Mouse (Mus musculus) spleen, adult 2 months (tissue): Measurements from ENCODE around the gene Zfand2a. TPM values are rescaled to one million over a fixed set of nuclear protein-coding genes. Genes with fewer than 3 reads are reported as not detected.

Source experiments
- DNase-seq, 2 experiments: peaks; one replicate each; pipeline versions ENCODE4 v3.0.0 to v3.0.0-alpha.2; 2012 to 2021; ENCODE audit warnings: low spot score in 2 of 2, low read depth in 1 of 2
- H3K27ac ChIP-seq: fragments of 200-500 bp; 2 replicates; pipeline ENCODE4 v1.5.1; 2012; ENCODE audit warnings: low read length, inconsistent platforms; ENCODE audit not compliant: insufficient read depth
- H3K27me3 ChIP-seq: fragments of 200-500 bp; 2 replicates; pipeline ENCODE4 v1.6.1; 2012; ENCODE audit warnings: mild to moderate bottlenecking, moderate library complexity, low read length, inconsistent platforms; ENCODE audit not compliant: control insufficient read depth, insufficient read depth
- H3K36me3 ChIP-seq: fragments of 200-500 bp; 2 replicates; pipeline ENCODE4 v1.6.1; 2012; ENCODE audit warnings: mild to moderate bottlenecking, low read length, inconsistent platforms; ENCODE audit not compliant: control insufficient read depth, insufficient read depth
- H3K4me1 ChIP-seq: fragments of 200-500 bp; 2 replicates; pipeline ENCODE4 v1.6.1; 2011; ENCODE audit warnings: inconsistent platforms; ENCODE audit not compliant: control insufficient read depth, insufficient read depth, insufficient read length
- H3K4me3 ChIP-seq: fragments of 200-500 bp; 2 replicates; pipeline ENCODE4 v1.5.1; 2011; ENCODE audit warnings: mild to moderate bottlenecking, inconsistent platforms; ENCODE audit not compliant: insufficient read depth, insufficient read length; ENCODE audit errors: extremely low read depth
- CTCF ChIP-seq: fragments of 200-500 bp; IDR thresholded peaks from 2 replicates; pipeline ENCODE4 v1.5.1; 2011; ENCODE audit warnings: mild to moderate bottlenecking, inconsistent platforms; ENCODE audit not compliant: insufficient read depth, insufficient read length, insufficient replicate concordance; ENCODE audit errors: extremely low read depth
- POLR2A ChIP-seq: fragments of 200-500 bp; IDR thresholded peaks from 2 replicates; pipeline ENCODE4 v1.6.1; 2011; ENCODE audit warnings: low read depth, low read length, inconsistent platforms
- WGBS: fragments of 180-500 bp; shearing (Covaris S2); methylation state at CpG from one replicate; pipeline ENCODE4 v1.1.7; 2018; 5-methylcytosine and 5-hydroxymethylcytosine counted together
- polyA plus RNA-seq: library from polyadenylated mRNA; depleted of rRNA; stranded (reverse); fragments of >200 nt; gene quantifications from 2 replicates; pipeline ENCODE4 v1.2.3, GENCODE M21; 2012

The Zfand2a gene
- polyA plus RNA-seq, 1 experiment: 7.5 TPM

DNA sequence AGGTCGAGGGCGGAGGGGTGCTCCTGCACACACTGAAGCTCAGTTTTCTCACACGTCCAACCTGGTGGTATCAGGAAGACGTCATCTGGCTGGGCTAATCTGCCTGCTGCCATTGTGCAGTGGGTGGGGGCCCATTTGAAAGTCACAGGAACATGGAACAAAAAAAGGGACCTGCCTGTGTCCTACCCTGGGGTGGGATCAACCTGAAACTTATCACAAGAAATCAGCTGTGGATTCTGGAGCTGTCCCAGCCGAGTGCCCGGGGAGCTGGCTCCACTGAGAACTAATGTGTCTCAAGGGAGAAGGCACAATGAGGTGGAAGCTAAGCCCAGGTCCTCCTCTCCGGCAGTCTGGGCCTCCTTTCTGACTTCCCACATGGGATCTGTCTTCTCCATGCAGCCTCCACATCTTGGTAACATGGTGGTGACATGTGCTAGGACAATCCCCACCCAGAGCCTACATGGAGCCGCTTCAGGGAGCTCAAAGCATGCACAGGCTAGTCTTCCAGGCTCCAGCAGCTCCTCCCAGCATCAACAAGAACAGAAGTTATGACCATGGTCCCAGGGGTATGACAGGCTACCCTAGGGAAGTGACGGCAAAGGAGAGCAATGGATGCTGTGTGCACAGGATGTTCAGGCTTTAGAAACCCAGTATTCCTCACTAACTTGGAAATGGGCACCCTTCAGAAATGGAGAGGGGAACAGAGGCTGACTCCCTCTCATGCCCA lies 50.3 kb downstream of the Zfand2a start:
- WGBS: 86% methylated on average over 9 of the region's 9 CpGs
- no peaks in the 10 kb centered on the region for H3K4me1 ChIP-seq
- TF ChIP-seq POLR2A (no peak), CTCF (no peak)

DNA sequence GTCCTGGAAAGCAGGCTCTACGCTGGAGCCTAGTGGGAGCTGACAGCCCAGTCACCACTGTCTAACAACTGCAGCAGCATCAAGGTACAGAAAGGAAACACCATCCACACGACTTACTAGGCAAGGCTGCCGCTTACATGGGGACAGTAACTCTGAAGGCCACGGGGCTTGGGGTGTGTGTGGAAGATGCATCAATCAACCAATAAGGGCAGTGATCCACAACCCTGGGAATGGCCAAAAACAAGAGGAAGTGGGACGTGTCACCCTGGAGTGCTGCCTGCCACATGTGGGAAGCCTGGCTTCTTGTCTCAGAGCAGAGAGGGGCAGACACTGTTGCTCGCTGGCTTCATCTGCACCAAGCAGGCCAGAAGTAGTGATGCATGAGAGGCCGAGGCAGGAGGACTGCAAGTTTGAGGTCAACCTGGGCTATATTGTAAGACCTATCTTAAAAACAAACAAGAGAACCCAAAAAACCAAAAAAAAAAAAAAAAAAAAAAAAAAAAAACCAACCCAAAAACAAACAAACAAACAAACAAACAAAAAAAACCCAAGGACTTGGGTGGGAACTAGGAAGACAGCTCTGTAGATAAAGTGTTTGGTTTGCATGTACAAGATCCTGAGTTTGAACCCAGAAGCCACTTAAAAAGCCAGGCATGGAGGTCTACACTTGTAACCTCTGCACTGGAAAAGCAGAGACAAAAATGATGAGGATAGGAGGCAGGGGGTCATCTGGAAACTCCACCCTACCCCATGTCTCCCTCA lies 51.4 kb downstream of the Zfand2a start:
- Histone ChIP-seq H3K27me3 (no peaks in the 10 kb centered on the region), H3K36me3 (no peaks in the 10 kb centered on the region), H3K27ac (no peak overlapping the region), H3K4me3 (no peak overlapping the region), H3K4me1 (no peaks in the 10 kb centered on the region)
- no peak for DNase-seq
- TF ChIP-seq CTCF (no peak), POLR2A (no peak)
- WGBS: 85% methylated on average over 7 of the region's 7 CpGs

More for the DNA sequence above, 50.3 kb downstream of the Zfand2a start:
- Histone ChIP-seq H3K36me3 (no peaks in the 10 kb centered on the region), H3K27ac (no peak overlapping the region), H3K27me3 (no peaks in the 10 kb centered on the region), H3K4me3 (no peak overlapping the region)
- no peak for DNase-seq

DNA sequence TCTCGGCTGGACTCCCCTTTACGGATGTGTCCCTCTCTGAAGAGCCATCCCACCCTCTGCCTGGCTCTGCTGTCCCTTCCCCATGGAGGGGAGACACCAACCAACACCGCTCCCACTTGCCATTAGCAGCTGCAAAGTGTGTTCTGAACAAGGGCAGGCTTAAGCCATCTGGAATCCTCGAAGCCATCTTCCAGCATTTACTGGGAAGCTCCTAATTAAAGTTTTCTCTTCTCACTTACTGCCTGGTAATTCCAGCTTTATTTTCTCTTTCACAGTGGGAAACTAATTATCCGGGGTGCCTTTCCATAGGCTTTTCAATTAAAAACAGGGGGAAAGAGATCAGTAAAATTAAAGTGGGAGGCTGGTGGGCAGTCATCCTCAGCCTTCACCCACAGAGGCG lies 52.0 kb downstream of the Zfand2a start:
- no peak for DNase-seq
- no peaks in the 10 kb centered on the region for H3K4me1 ChIP-seq
- no peaks in the 10 kb centered on the region for H3K27me3 ChIP-seq
- H3K36me3 ChIP-seq: no peaks in the 10 kb centered on the region
- TF ChIP-seq CTCF (no peak), POLR2A (no peak)
- no peak overlapping the region for H3K27ac ChIP-seq
- WGBS: 93% methylated on average over 6 of the region's 6 CpGs
- H3K4me3 ChIP-seq: no peak overlapping the region

DNA sequence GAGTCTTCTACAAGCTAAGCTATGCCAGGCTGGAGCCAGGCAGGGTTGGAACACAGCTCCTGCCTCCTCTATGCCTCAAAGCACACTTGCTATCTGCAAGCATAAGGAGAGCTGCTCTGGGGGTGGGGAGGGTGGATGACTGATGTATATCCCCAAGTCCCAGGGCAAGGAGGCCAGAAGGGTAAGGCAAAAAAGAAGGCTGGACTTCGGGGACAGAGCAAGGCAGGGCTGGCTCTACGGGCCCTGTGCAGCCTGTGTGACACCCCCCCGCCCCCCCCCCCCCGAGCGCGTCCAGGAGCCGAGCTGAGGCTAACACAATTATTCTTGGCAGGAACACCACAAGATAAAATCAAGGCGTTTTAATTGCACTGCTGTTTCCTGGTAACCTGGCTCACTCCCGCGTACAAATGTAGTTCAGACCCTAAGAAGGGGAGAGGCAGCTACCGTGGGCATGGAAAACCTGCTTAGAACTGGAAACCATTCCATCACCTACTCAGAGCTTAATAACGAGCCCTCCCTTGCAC lies 54.5 kb downstream of the Zfand2a start:
- no peaks in the 10 kb centered on the region for H3K36me3 ChIP-seq
- no peaks in the 10 kb centered on the region for H3K27me3 ChIP-seq
- DNase-seq: no peak
- WGBS: 38% methylated on average over 12 of the region's 12 CpGs
- no peak overlapping the region for H3K4me3 ChIP-seq
- TF ChIP-seq POLR2A: no peak
- TF ChIP-seq CTCF: no peak
- no peak overlapping the region for H3K27ac ChIP-seq
- no peaks in the 10 kb centered on the region for H3K4me1 ChIP-seq

DNA sequence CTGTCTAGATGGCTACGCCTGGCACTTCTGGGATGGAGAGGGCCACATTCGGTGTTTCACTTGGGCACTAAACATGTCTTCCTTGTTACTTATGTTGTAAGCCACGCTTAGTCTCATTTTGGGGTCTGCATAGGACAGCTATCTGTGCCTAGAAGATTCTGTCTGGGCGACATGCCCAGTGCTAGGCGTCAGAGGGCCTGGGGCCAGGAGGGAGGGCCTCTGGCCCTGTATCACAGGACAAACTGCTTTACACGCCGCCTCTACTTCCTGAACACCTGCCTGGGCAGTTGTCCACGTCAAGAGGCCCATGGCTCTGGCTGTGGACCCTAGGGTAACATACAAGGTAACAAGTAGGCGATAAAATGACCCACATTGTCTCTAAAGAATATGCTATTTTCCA lies 56.4 kb downstream of the Zfand2a start:
- Histone ChIP-seq H3K27ac (no peak overlapping the region), H3K4me3 (no peak overlapping the region), H3K4me1 (no peaks in the 10 kb centered on the region), H3K27me3 (no peaks in the 10 kb centered on the region), H3K36me3 (no peaks in the 10 kb centered on the region)
- 79% methylated on average over 9 of the region's 9 CpGs for WGBS
- TF ChIP-seq CTCF: no peak
- TF ChIP-seq POLR2A: no peak
- no peak for DNase-seq

DNA sequence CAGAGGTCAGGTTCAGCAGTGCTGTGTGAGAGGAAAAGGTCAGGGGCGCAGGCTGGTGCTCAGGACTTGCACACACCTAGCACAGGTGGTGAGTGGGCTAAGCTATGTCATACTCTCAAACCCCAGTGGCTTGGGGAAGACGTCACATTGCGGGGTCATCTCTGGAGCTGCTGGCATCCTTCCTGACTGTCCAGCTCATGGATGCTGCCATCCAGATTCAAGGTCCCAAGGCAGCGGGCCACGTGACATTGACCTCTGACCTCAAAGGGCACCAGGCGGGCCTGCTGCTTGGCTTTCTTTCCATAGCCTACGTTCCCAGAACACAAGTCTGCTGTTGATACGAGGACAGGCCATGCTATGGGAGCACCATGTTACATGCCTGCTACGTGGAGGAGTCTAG lies 57.3 kb downstream of the Zfand2a start:
- no peaks in the 10 kb centered on the region for H3K4me1 ChIP-seq
- no peaks in the 10 kb centered on the region for H3K36me3 ChIP-seq
- 91% methylated on average over 9 of the region's 9 CpGs for WGBS
- no peak overlapping the region for H3K4me3 ChIP-seq
- no peaks in the 10 kb centered on the region for H3K27me3 ChIP-seq
- no peak overlapping the region for H3K27ac ChIP-seq
- TF ChIP-seq CTCF: no peak
- no peak for TF ChIP-seq POLR2A
- DNase-seq: no peak
